Mouse (Mus musculus): ENCODE results near the gene Hsd17b6.

DNA sequence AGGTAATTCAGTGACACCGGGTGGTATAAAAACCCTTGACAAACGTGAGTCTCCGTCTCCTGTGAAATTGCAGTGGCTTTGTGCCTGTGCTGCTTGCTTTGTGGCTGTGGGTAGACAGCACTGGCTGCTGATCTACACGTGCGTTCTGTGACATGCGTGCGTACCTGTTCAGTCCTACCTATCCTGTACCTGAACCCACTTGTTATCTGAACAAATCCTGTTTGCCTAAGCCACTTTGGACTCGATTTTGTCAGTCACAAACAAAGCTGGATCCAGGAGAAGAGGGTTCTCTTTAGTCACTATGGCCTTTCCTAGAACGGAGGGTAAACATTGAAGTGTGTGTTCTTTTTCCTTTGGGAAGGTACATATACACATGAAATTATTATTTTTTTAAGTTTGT is 56.0 kb downstream of the Hsd17b6 start:
- TF ChIP-seq RCOR1 (conservative IDR thresholded peaks at IDR 0.05; ENCODE audit: low read depth, low read length) (no peak), CHD2 (IDR thresholded peaks at IDR 0.05; ENCODE audit: low read length) (no peak), POLR2AphosphoS2 (IDR thresholded peaks at IDR 0.05; ENCODE audit: low read depth, low read length) (no peak), EP300 (IDR thresholded peaks at IDR 0.05; ENCODE audit: low read length) (no peak)

All from CH12.LX (cell line).